Mouse (Mus musculus): ENCODE measurements around the gene Chil3.
"Not testable (repeated sequence)": the region's sequence is repeated elsewhere in the genome, so short reads cannot be mapped to it uniquely, and the experiment has no call there.

Gene Chil3

DNA sequence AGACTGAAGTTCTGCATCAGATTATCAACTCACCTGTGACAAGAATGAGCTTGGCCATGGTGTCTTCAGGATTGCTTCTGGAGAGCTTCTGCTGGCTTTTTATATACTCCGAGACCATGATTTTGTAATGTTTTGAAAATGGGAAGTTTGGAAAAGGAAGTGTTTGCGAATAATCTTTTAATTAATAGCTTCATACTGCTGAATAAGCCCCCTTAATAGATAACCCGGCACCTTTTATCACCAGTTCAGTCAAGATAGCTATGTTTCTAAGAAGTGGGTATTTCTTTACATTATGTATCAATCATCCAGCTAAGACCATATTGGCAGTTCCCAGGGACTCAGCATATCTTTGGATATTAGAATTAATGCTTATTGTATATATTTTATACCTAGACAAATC, at the start of gene Chil3:
Gene Chil3, minus strand, starts transcription at position 101 of the 400 bp plus-strand sequence.
- no peak for DNase-seq (ENCODE audit: low spot score in 2 of 2)

GRCm38 (mm10) chr3:106198030-106198429, 30.7 kb upstream of the Chil3 start:
- not testable (repeated sequence) for DNase-seq (ENCODE audit: low spot score in 2 of 2)

DNA sequence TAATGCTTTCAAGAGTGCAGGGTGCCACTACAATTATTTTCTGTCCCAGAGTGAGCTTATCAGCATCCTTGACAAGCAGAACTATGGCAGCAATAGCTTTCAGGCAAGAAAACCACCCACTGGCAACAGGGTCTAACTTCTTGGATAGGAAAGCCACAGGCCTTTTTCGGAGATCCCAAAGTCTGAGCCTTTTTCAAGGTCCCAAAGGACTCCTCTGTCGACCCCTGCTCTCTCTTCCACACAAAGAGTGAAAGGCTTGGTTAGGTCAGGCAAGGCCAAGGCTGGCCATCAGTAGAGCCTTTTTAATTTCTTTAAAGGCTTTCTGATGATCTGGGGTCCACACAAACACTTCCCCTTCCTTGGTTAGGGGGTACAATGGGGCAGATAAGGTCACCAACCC, 29.9 kb upstream of the Chil3 start:
- not testable (repeated sequence) for DNase-seq (ENCODE audit: low spot score in 2 of 2)

GRCm38 (mm10) chr3:106196276-106196675, 28.9 kb upstream of the Chil3 start:
- no peak for DNase-seq (ENCODE audit: low spot score in 2 of 2)

DNA sequence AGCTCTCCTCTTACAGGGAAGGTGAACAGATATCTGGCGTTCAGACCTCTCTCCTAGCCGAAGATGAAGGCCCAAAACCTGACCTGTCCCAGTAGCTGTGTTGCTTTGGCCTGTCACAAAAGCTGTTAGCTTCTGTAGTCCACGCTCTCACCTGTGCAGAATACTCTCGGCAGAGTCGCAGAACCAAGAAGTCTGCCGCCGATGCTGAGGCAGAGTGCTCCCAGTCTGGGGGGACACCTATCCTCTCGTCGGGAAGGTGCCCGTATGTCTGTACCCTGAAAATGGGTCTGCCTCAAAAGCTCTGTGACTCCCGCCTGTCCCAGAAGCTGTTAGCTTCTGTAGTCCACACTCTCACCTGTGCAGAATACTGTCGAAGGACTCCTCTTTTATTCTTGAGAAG, 28.1 kb upstream of the Chil3 start:
- no peak for DNase-seq (ENCODE audit: low spot score in 2 of 2)

- DNase-seq (ENCODE audit: low spot score in 2 of 2), result no peak
Measured at GRCm38 (mm10) chr3:106187991-106188390, 20.6 kb upstream of the Chil3 start.

- DNase-seq (ENCODE audit: low spot score in 2 of 2), result no peak
Measured at GRCm38 (mm10) chr3:106177509-106178189, 10.3 kb upstream of the Chil3 start.

DNA sequence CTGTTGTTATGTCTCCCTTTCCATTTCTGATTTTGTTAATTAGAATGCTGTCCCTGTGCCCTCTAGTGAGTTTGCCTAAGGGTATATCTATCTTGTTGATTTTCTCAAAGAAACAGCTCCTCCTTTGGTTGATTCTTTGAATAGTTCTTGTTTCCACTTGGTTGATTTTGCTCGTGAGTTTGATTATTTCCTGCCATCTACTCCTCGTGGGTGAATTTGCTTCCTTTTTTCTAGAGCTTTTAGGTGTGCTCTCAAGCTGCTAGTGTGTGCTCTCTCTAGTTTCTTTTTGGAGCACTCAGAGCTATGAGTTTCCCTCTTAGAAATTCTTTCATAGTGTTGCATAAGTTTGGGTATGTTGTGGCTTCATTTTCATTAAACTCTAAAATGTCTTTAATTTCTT, 7.6 kb upstream of the Chil3 start:
- DNase-seq (ENCODE audit: low spot score in 2 of 2), result peak in 1 of 2 experiments; percentile 21

- not testable (repeated sequence) for DNase-seq (ENCODE audit: low spot score in 2 of 2)
Measured at GRCm38 (mm10) chr3:106172506-106172905, 5.1 kb upstream of the Chil3 start.

- DNase-seq (ENCODE audit: low spot score in 2 of 2), result no peak
Measured at GRCm38 (mm10) chr3:106171135-106171731, 3.9 kb upstream of the Chil3 start.

DNA sequence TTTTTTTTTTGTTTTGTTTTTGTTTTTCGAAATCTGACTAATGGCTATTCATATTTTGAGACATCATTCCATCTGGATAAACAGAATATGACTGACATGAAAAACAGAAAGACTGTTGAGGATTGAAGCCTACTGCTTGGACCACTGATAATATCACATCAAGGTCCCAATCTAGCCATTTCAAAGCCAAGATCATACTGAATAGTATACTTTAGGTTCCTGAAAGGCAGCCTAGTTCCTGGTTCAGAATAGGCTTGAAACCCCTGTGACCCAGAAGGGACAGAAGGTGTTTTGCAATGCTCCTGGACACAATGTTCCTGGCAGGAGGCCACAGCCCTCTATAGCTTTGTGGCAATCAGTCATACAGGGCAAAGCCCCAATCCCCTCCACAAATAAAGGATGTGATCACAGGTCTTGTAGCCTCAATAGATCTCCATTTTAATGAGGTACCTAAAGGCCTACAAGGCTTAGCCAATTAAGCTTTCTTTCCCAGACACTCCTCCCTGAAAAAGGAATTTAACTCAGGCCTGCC, 3.2 kb upstream of the Chil3 start:
- DNase-seq (ENCODE audit: low spot score in 2 of 2), result peak in 1 of 2 experiments; percentile 20

- no peak for DNase-seq (ENCODE audit: low spot score in 2 of 2)
Measured at GRCm38 (mm10) chr3:106154413-106154812, 13.0 kb downstream of the Chil3 start.

DNA sequence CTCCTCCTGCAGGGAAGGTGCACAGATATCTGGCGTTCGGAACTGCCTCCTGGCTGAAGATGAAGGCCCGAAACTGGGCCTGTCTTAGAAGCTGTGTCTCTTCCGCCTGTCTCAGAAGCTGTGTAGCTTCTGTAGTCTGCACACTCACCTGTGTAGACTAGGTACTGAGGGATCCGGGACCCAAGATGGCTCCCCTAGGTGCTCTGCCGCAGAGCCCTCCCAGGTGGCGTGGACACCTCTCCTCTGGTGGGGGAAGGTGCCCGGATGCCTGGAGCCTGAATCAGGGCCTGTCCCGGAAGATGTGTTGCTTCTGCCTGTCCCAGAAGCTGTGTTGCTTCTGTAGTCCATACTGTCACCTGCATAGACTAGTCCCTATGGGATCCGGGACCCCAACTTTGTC, 23.3 kb downstream of the Chil3 start:
- no peak for DNase-seq (ENCODE audit: low spot score in 2 of 2)

GRCm38 (mm10) chr3:106131690-106132089, 35.7 kb downstream of the Chil3 start:
- DNase-seq (ENCODE audit: low spot score in 2 of 2), result no peak

GRCm38 (mm10) chr3:106128807-106129493, 38.4 kb downstream of the Chil3 start:
- no peak for DNase-seq (ENCODE audit: low spot score in 2 of 2)

DNA sequence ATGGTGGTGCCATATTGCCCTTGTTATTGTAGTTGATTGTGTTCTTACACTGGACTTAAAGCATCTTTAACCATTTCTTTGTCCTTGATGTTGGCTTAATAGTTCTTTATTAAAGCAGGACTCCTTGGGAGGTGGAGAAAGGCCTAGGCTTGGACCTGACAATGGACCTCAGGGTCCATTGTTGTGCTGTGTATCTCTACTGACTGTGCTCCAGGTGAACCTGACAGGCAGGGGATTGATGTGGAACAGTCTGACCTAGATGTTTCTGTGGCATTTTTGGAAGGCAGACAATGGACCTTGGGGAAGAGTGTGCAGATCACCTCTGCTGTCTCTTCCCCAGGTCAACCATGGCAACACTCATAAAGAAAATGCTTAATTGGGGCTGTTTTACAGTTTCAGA, 40.4 kb downstream of the Chil3 start:
- no peak for DNase-seq (ENCODE audit: low spot score in 2 of 2)

GRCm38 (mm10) chr3:106112929-106113328, 54.4 kb downstream of the Chil3 start, which contains the start of gene Chia1:
Gene Chia1, plus strand, starts transcription at chr3:106113229.
- DNase-seq (ENCODE audit: low spot score in 2 of 2), result no peak

Data from spleen, postnatal 36 days (tissue).